Mouse (Mus musculus) MEL (cell line): ENCODE data around the gene Nrxn3.

Source experiments
- CTCF ChIP-seq, 3 experiments: IDR thresholded peaks in 2 of 3; conservative IDR thresholded peaks in 1 of 3; 2 replicates each; pipeline ENCODE4 v1.5.1; 2011 to 2012; ENCODE audit warnings: low read length in 3 of 3, low read depth in 2 of 3, mild to moderate bottlenecking in 2 of 3, improper control_type of control experiment in 1 of 3, inconsistent platforms in 1 of 3, mixed read lengths in 1 of 3, moderate library complexity in 1 of 3; ENCODE audit not compliant: control insufficient read depth in 1 of 3, insufficient read depth in 1 of 3, poor library complexity in 1 of 3, severe bottlenecking in 1 of 3
- E2F4 ChIP-seq: IDR thresholded peaks from 2 replicates; pipeline ENCODE4 v1.6.1; 2011; ENCODE audit warnings: low read depth, low read length, improper control_type of control experiment, borderline replicate concordance
- GATA1 ChIP-seq: IDR thresholded peaks from 2 replicates; pipeline ENCODE4 v1.6.1; 2011; ENCODE audit warnings: low read depth, low read length, improper control_type of control experiment
- MAFK ChIP-seq: IDR thresholded peaks from 2 replicates; pipeline ENCODE4 v1.6.1; 2011; ENCODE audit warnings: low read depth, mild to moderate bottlenecking, low read length, improper control_type of control experiment, borderline replicate concordance
- SMC3 ChIP-seq: IDR thresholded peaks from 2 replicates; pipeline ENCODE4 v1.6.1; 2011; ENCODE audit warnings: low read depth, low read length, improper control_type of control experiment
- ZNF384 ChIP-seq: IDR thresholded peaks from 2 replicates; pipeline ENCODE4 v1.6.1; 2012; ENCODE audit warnings: low read depth, mild to moderate bottlenecking, inconsistent platforms, low read length, improper control_type of control experiment

GRCm38 (mm10) chr12:88730720-88731119 lies 8.0 kb downstream of the Nrxn3 start:
- TF ChIP-seq SMC3 (no peak), GATA1 (no peak), CTCF (IDR thresholded peaks at IDR 0.05 in 2 of 3, conservative IDR thresholded peaks at IDR 0.05 in 1 of 3; ENCODE audit: control insufficient read depth in 1 of 3, insufficient read depth in 1 of 3, low read depth in 2 of 3, low read length in 3 of 3, poor library complexity in 1 of 3, severe bottlenecking in 1 of 3) (no peak), MAFK (no peak), E2F4 (no peak), ZNF384 (no peak)
